Mouse (Mus musculus) stomach, postnatal 0 days (tissue): ENCODE results near the gene Larp1. TPM values are rescaled to one million over a fixed set of nuclear protein-coding genes. Genes with fewer than 3 reads are reported as not detected.

Experiments
- ATAC-seq: fragments of 200-750 bp; cut with Nextera tagmentation; 2 replicates; pipeline ENCODE4 v1.8.0; 2017; ENCODE audit not compliant: low FRiP score, low TSS enrichment
- DNase-seq: peaks from one replicate; pipeline ENCODE4 v3.0.0-alpha.2; 2016; ENCODE audit warnings: low spot score
- H3K27ac ChIP-seq: fragments of 300-500 bp; sonication (generic); replicated peaks from 2 replicates; pipeline ENCODE4 v1.5.1; 2014; ENCODE audit warnings: mild to moderate bottlenecking, control low read depth
- H3K27me3 ChIP-seq: fragments of 300-500 bp; sonication (generic); 2 replicates; pipeline ENCODE4 v1.6.1; 2014; ENCODE audit warnings: low read length; ENCODE audit not compliant: control insufficient read depth, insufficient read depth
- H3K36me3 ChIP-seq: fragments of 300-500 bp; sonication (generic); 2 replicates; pipeline ENCODE4 v1.6.1; 2014; ENCODE audit warnings: low read length, mixed read lengths; ENCODE audit not compliant: control insufficient read depth, insufficient read depth
- H3K4me1 ChIP-seq: fragments of 300-500 bp; sonication (generic); replicated peaks from 2 replicates; pipeline ENCODE4 v1.6.1; 2014; ENCODE audit warnings: antibody characterized with exemption; ENCODE audit not compliant: control insufficient read depth, insufficient read depth
- H3K4me2 ChIP-seq: fragments of 300-500 bp; sonication (generic); replicated peaks from 2 replicates; pipeline ENCODE4 v1.6.1; 2014; ENCODE audit warnings: low read depth, mild to moderate bottlenecking, control low read depth, moderate library complexity
- H3K4me3 ChIP-seq: fragments of 300-500 bp; sonication (generic); 2 replicates; pipeline ENCODE4 v1.5.1; 2014; ENCODE audit warnings: low read depth, low read length, control low read depth
- H3K9ac ChIP-seq: fragments of 300-500 bp; sonication (generic); 2 replicates; pipeline ENCODE4 v1.6.1; 2014; ENCODE audit warnings: mild to moderate bottlenecking, low read length, control low read depth, mixed read lengths
- H3K9me3 ChIP-seq: fragments of 300-500 bp; sonication (generic); 2 replicates; pipeline ENCODE4 v1.6.1; 2016; ENCODE audit warnings: low read length; ENCODE audit not compliant: control insufficient read depth
- CTCF ChIP-seq: IDR thresholded peaks from 2 replicates; pipeline ENCODE4 v1.5.1; 2016; ENCODE audit warnings: antibody characterized with exemption, low read depth, mild to moderate bottlenecking, moderate library complexity
- EP300 ChIP-seq: optimal IDR thresholded peaks from 2 replicates; pipeline ENCODE3; 2016; ENCODE audit warnings: antibody characterized with exemption
- WGBS: fragments of 180-500 bp; shearing (Covaris S2); extraction: QIAGEN DNeasy Blood & Tissue Kit; methylation state at CpG from one replicate; pipeline ENCODE4 v1.1.7; 2014; 5-methylcytosine and 5-hydroxymethylcytosine counted together
- polyA plus RNA-seq: library from polyadenylated mRNA; unstranded; fragments of >200 nt; fragmentation: Nextera tagmentation; extraction: Ambion mirVana; gene quantifications from 2 replicates; pipeline ENCODE4 v1.2.1, GENCODE M21; 2015

Larp1 gene
- polyA plus RNA-seq, 1 experiment from 2014 or later = 11.6 TPM

DNA sequence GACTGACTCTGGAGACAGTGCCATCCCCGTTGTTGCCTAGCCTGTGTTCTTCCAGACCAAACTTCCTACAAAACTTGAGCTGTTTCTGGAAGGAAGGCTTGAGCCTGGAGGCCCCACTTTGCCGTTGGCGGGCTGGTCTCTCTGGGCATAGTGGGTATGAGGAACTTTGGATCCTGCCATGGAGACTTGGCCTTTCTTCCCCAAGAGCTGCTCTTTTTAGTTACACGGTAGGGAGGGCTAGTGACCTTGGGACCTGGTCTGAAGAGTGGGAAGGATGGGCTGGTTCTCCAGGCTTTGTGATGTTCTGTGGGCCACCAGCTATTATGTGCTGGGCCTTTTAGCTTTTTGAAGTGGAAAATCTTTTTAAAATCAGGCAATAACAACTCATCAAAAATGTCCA is 17.0 kb downstream of the Larp1 start:
- no peaks in the 10 kb centered on the region for H3K9me3 ChIP-seq
- peaks cover 15% of the 10 kb centered on the region for H3K4me1 ChIP-seq
- DNase-seq (no peak), ATAC-seq (no peak)
- no peak overlapping the region for H3K9ac ChIP-seq
- no peak overlapping the region for H3K4me3 ChIP-seq
- TF ChIP-seq CTCF = no peak
- no peak for TF ChIP-seq EP300
- peak overlapping the region; percentile 72 for H3K27ac ChIP-seq
- WGBS = 63% methylated on average over 4 of the region's 4 CpGs
- H3K4me2 ChIP-seq = no peak overlapping the region
- H3K36me3 ChIP-seq = no peaks in the 10 kb centered on the region
- H3K27me3 ChIP-seq = no peaks in the 10 kb centered on the region

DNA sequence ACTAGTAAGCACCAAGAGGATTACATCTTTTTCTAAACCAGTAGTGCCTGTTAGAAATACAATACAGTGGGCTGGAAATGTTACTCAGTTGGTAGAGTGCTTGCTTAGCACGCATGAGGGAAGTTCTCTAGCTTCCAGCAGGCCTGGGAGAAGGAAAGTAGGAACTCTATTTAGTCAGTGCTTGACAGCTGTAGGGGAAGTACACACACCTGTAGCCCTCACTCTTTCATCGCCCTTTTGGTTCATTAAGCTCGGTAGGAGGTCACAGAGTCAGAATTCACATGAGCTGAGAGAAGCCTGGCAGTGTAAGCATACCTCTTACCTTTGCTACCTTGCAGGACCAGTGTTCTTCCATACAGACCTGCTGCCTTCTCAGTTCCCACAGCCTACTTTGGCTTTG is 17.5 kb downstream of the Larp1 start:
- no peak overlapping the region for H3K4me2 ChIP-seq
- H3K4me3 ChIP-seq = no peak overlapping the region
- H3K27me3 ChIP-seq = no peaks in the 10 kb centered on the region
- no peaks in the 10 kb centered on the region for H3K36me3 ChIP-seq
- WGBS = 28% methylated on average over 3 of the region's 3 CpGs
- peak overlapping the region; percentile 72 for H3K27ac ChIP-seq
- peaks cover 14% of the 10 kb centered on the region; the same call in 1 of the 2 replicates for H3K4me1 ChIP-seq
- no peak for TF ChIP-seq EP300
- no peak overlapping the region for H3K9ac ChIP-seq
- DNase-seq = no peak
- H3K9me3 ChIP-seq = no peaks in the 10 kb centered on the region
- no peak for ATAC-seq

DNA sequence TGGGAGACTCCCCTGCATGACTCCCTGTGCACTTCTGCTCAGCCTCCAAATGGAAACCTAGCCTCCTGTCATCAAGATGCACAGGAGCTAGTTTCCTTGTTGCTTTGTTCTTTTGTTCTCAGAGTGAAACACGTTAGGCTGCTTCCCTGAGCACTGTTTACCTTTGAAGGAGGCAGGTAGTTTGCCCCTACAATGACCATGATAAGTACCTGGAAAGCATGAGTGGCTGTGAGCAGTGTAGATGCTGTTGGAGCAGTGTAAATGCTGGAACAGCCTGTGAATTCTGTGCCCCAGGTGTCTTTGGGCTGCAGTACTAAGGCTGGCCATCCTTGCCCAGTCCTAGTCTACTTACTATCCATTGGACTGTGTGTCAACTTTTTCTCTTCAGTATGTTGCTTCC is 18.0 kb downstream of the Larp1 start:
- TF ChIP-seq EP300 (no peak), CTCF (no peak)
- Histone ChIP-seq H3K27me3 (no peaks in the 10 kb centered on the region), H3K4me1 (peaks cover 9% of the 10 kb centered on the region; the same call in 1 of the 2 replicates), H3K27ac (peak overlapping the region; percentile 72), H3K4me3 (no peak overlapping the region), H3K4me2 (no peak overlapping the region), H3K36me3 (no peaks in the 10 kb centered on the region), H3K9ac (no peak overlapping the region), H3K9me3 (no peaks in the 10 kb centered on the region)
- peak; percentile 75 for ATAC-seq
- DNase-seq = peak; percentile 46
- WGBS = 38% methylated on average over 1 of the region's 1 CpGs

DNA sequence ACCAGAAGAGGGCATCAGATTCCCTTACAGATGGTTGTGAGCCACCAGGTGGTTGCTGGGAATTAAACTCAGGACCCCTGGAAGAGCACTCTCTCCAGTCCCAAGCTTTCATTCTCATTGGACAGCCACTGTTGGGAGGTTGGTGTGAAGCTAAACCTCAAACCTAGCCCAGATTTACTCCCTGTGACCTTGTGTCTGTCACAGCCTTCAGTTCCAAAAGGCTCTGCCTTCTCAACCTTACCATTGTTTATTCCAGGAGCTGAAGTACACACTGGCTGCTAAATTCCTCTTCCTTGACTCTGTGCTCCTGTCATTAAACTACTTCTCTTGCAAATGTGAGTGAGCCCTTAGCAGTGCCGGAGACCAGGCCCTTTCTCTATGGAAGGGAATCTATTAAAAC is 20.1 kb downstream of the Larp1 start:
- WGBS = 79% methylated on average over 1 of the region's 1 CpGs
- H3K9ac ChIP-seq = no peak overlapping the region
- H3K4me1 ChIP-seq = peaks cover 6% of the 10 kb centered on the region; the same call in 1 of the 2 replicates
- H3K36me3 ChIP-seq = no peaks in the 10 kb centered on the region
- H3K27ac ChIP-seq = no peak overlapping the region
- no peaks in the 10 kb centered on the region for H3K27me3 ChIP-seq
- H3K4me2 ChIP-seq = no peak overlapping the region
- ATAC-seq (no peak), DNase-seq (no peak)
- no peak for TF ChIP-seq CTCF
- TF ChIP-seq EP300 = no peak
- H3K9me3 ChIP-seq = no peaks in the 10 kb centered on the region
- no peak overlapping the region for H3K4me3 ChIP-seq

DNA sequence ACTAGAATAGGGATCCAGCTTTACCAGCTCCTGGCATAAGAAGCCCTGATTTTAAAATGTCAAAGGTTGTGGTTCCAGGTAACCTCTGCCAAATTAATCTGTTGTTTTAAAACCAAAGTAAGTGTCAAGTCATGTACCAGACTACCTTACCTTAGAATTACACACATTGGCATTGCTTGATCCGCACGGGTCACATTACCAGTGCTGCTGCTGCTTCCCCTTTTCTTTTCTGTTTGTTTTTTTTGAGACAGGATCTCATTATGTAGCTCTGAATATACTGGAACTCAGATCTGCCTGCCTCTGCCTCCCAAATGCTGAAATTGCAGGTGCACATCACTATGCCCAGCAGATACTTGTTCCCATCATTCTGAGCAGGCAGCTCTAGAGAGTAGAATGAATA is 21.0 kb downstream of the Larp1 start:
- no peaks in the 10 kb centered on the region for H3K27me3 ChIP-seq
- no peak overlapping the region for H3K4me3 ChIP-seq
- no peak overlapping the region for H3K9ac ChIP-seq
- no peak overlapping the region for H3K4me2 ChIP-seq
- H3K4me1 ChIP-seq = peaks cover 11% of the 10 kb centered on the region; the same call in 1 of the 2 replicates
- no peaks in the 10 kb centered on the region for H3K9me3 ChIP-seq
- H3K36me3 ChIP-seq = no peaks in the 10 kb centered on the region
- ATAC-seq (no peak), DNase-seq (no peak)
- H3K27ac ChIP-seq = no peak overlapping the region
- TF ChIP-seq CTCF = no peak
- TF ChIP-seq EP300 = no peak
- 64% methylated on average over 2 of the region's 2 CpGs for WGBS

DNA sequence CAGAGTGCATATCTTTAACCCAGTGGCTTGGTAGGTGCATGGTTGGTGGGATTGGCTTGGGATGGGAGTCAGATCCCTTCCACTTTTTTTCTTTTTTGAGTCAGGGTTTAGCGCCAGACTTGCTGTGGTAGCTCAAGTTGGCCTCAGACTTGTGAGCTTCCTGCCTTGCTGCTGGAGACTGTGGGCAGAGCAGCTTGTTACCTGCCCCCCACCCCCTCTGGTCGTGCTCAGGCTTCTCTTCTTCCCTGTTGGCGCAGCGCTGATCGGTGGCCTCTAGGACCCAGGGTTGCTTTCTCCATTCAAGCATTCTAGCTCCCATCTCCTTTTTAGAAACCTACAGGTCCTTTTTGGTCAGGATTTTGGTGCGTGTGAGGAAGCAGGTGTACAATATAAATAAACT is 22.3 kb downstream of the Larp1 start:
- Histone ChIP-seq H3K27ac (no peak overlapping the region), H3K9me3 (no peaks in the 10 kb centered on the region), H3K9ac (no peak overlapping the region), H3K4me1 (peaks cover 8% of the 10 kb centered on the region; the same call in 1 of the 2 replicates), H3K36me3 (no peaks in the 10 kb centered on the region), H3K27me3 (no peaks in the 10 kb centered on the region), H3K4me2 (0 out of 2 replicates have a peak overlapping the region, but pooled peaks have one; percentile 11), H3K4me3 (no peak overlapping the region)
- DNase-seq (no peak), ATAC-seq (no peak)
- WGBS = 61% methylated on average over 6 of the region's 6 CpGs
- TF ChIP-seq EP300 = no peak
- TF ChIP-seq CTCF = no peak
